Mouse (Mus musculus): Measurements from ENCODE around the gene Odr4.

The Odr4 gene

DNA sequence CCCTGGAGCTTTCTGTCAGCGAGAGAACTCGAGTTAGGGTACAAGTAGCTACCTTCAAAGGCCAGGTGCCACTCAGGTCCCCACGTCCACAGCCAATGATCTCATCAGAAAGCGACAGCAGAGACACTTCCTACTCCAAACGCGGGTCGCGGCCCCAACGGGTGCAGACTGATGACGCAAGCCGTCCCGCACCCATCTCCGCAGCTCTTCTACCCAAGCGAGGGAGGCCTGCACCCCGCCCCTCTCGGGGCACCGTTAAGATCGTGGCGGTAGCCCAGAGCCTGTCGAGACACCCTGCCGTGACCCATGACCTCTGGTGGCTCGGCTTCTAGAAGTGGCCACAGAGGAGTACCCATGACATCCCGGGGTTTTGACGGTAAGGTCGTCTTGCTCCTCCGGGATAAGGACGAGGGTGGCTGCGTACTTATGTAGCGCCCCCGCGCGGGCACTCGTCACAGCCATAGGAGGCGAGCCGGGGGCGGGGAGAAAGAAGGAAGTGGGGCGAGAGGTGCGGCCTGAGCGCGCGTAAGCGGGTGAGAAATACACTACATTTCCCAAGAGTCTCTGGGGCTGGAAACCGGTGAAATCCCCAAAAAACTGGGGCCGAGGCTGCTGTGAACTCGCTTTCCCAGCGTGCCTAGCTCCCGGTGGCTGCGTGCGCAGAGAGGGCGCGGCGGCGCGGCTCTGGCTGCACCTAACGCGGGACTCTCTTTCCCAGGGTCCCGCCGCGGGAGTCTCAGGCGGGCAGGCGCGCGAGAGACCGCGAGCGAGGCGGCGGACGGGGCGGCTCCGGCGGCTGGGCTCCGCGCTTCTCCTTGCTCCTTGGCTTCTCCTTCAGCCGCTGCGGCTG lies at the start of gene Odr4, which contains the start of gene Tpr:
Gene Odr4 (minus strand): TSS at position 443 of the 850 bp plus-strand sequence.
Gene Tpr (plus strand): TSS at position 201 of the 850 bp plus-strand sequence.
- peak; percentile 100 for DNase-seq (ENCODE audit: low spot score in 2 of 2)

DNA sequence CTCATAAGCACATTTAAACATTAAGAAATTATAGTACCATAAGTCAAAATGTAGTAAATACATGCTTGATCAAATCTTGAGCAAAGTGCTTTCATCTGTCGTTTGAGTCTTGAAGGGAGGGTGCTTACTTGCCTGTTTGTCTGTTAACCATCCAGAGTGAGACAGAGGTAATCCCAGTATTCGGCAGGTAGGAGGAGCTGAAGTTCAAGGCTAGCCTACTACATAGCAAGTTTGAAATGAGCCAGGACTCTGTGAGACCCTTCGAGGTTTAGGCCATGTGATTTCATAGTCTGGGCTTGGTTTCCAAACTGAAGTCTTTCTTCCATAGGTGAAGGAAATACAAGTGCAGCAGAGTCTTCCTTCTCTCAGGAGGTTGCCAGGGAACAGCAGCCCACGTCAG lies 48.9 kb upstream of the Odr4 start:
- DNase-seq (ENCODE audit: low spot score in 2 of 2) = no peak

DNA sequence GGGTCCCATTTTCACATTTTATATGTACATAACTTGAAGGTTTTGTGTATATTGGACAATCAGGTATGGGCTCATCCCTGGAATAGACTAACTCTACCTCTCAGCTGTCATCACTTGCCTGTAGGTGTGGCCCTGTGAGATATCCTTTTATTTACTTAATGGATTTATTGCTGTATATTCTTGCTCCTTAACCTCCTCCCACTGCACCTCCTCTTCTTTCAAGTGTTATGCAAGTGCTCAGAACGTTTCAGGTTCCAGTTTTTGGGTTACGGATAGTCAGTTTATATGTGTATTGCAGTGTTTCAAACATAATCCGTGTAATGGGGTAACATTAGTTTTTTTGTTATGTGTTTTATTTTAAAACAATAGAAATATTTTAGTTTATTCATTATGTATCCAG lies 45.8 kb upstream of the Odr4 start:
- DNase-seq (ENCODE audit: low spot score in 2 of 2) = no peak

DNA sequence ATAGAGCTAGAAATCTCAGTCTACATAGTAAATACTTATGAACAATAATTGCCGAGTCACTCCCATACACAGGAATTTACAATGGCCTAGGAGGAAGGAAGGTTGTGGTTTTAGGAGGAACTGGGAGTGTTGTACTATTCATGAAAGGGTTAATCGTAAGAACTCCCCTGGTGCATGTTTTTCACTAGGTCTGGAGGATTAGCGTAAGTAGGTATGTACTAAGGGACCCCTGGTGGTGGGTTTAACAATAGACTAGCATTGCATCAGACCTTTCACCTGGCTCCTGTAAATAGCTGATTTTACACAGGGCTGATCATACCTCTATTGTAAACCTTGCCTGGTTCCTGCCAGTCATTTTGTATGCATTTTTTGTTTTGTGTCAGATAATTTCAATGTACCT lies 33.3 kb upstream of the Odr4 start:
- DNase-seq (ENCODE audit: low spot score in 2 of 2) = no peak

DNA sequence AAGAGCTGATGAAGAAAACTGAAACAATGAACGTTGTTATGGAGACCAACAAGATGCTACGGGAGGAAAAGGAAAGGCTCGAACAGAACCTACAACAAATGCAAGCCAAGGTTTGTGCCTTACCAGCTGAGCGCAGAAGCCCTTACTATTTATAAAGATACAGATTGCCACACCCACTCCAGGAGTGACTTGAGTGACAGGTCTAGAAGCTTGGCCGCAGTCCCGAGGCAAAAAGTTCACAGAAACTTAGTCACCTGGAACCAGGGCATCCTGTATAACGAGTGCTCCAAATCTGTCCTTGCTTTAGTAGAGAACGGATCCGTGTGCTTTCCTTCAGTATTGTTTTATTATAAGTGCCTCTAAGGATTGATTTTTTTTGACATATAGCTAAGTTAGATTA lies 32.8 kb upstream of the Odr4 start:
- no peak for DNase-seq (ENCODE audit: low spot score in 2 of 2)

DNA sequence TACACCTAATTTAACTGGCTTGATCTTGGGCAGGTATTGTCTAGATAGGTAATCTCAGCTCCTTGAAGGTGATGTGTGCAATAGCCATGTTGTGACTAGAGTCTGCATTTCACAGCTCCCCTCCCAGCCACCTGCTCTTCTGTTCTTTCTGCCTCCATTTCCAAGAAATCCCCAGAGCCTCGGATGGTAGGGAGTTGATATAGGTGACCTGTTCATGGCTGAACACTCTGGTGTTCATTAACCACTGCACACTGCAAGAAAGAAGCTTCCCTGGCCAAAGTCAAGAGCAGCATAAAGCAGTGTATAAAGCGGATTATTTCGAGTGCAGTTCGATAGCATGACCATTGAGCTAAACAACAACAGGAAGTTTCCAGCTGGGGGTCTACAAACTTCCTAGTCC lies 25.5 kb upstream of the Odr4 start:
- DNase-seq (ENCODE audit: low spot score in 2 of 2) = no peak

DNA sequence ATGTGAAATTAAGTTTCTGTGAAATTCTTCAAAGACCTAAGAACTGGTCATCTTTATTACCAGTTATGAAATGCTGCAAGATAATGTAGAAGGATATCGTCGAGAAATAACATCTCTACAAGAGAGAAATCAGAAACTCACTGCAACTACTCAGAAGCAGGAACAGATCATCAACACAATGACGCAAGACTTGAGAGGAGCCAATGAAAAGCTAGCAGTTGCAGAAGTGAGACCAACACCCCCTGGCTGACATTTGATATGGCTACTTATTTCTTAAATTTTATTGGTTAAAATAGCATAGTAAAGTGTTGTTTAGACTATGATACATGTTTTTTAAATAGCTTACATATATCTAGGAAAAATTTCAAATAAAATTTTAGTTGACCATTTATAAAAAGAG lies 23.1 kb upstream of the Odr4 start:
- DNase-seq (ENCODE audit: low spot score in 2 of 2) = no peak

DNA sequence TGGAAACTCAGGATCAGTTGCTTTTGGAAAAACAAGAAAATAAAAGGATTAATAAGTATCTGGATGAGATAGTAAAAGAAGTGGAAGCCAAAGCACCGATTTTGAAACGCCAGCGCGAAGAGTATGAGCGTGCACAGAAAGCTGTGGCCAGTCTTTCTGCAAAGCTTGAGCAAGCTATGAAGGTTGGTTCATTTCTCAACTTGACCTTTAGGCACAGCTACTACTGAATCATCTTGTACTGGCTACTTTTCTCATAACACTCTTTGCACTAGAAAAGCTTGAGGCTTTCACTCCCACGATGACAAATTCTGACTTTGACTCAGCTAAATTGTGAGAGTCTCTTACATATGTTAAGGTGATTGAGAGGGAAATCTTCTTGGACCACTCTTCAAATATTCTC lies 17.1 kb upstream of the Odr4 start:
- DNase-seq (ENCODE audit: low spot score in 2 of 2) = no peak

DNA sequence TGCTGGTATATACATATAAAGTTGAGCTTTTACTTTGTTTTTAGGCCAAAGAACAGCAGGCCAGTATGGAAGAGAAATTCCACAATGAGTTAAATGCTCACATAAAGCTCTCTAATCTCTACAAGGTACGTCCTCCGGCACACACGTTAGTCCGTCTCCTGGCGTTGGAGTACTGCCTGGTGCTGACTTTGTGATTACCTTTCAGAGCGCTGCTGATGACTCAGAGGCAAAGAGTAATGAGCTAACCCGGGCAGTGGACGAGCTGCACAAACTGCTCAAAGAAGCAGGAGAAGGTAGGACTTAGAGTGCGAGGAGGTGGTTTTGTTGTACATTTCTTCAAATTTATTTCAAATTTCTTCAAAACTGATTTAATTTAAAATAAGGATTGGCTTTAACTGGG lies 14.4 kb upstream of the Odr4 start:
- DNase-seq (ENCODE audit: low spot score in 2 of 2) = no peak

DNA sequence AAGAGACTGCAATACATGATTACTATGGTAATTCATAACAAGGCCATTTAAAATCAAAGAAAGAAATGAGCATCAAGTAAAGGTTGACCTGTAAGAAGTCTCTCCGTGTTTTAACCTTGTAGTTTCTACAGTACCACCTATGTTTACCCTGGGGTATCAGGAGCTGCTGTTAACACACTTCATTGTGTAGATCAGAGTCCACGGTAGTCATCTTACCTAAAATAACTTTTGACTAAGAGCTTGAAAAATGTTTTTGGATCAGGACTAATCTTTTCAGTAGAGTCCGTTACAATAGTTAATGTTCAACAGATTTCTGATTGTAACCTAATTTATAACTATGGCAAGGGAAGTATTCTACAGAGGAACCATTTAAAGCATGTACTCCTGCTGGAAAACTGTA lies 11.7 kb upstream of the Odr4 start:
- no peak for DNase-seq (ENCODE audit: low spot score in 2 of 2)

DNA sequence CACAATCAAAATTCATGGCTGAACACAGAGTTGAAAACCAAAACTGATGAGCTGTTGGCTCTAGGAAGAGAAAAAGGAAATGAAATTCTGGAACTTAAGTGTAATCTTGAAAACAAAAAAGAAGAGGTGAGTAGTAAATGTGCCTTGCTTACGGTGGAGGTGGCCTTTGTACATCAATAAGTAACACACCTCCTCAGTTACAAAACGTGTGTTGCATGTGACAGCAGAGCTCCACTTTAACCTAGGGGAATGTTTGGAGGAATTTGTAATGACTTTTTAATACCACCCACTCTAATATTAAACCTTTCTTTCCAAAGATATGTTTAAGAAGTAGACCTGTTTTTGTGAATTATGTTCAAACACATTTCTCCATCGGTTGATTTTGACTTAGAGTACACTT lies 11.0 kb upstream of the Odr4 start:
- DNase-seq (ENCODE audit: low spot score in 2 of 2) = no peak

DNA sequence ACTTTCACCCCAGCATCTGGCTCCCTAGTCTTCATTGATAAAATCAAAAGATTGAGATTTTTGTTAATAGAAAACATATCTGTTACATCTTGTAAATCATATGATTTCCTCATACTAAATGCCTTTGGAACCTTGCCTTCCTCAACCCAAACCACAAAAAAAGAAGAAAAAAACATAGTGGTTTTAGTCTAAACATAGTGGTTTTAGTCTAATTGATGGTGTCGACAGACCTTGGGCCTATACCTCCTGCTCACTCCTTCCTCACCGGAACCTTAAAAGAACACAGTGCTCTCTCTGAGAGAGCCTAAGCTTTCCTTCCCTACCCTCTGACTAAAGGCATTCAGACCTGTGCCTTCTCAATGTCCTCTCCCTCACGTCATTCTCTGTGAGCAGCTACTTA lies 3.1 kb upstream of the Odr4 start:
- no peak for DNase-seq (ENCODE audit: low spot score in 2 of 2)

DNA sequence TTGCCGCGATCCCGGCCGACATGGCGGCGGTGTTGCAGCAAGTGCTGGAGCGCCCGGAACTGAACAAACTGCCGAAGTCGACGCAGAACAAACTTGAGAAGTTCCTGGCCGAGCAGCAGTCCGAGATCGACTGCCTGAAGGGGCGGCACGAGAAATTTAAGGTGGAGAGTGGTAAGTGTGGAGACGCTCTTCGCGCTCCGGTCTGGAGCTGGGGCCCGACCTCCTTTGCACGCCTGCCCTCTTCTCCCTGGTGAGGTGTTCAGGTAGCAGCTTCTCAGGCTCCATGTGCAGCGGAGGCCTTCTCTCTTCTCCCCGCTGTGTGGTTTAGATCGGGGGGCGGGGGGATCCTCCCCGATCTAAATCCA lies 590 bp upstream of the Odr4 start:
- no peak for DNase-seq (ENCODE audit: low spot score in 2 of 2)

DNA sequence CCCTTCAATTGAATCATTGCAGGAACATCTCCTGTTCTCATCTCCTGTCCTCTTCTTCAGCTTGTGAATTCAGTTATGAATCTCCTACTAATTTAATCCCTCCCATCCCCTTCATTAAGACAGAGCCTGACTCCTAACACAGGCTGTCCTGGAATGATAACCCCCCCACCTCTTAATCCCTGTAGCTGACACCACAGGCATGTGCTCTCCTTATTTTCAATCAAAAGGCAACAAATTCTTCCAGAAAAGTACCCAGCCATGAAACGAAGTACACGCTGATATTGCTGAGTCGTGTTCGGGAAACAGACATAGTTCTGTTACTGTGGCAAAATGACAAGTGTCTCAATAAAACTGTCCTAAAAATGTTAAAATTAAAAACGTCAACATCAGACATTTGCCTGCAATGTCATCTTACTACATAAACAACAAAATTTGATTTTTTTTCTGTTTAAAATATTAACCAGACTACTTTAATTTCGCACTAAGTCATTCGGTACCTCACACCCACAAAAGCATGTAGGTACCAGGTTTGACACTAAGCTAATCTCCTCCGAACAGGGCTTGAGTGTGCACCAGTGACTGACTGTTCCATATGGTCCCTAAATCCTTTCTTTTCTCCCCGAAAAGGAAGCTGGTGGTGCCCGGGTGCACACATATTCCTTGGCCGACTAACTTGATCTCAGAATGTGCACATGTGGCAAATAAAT lies 796 bp downstream of the Odr4 start:
- no peak for DNase-seq (ENCODE audit: low spot score in 2 of 2)

DNA sequence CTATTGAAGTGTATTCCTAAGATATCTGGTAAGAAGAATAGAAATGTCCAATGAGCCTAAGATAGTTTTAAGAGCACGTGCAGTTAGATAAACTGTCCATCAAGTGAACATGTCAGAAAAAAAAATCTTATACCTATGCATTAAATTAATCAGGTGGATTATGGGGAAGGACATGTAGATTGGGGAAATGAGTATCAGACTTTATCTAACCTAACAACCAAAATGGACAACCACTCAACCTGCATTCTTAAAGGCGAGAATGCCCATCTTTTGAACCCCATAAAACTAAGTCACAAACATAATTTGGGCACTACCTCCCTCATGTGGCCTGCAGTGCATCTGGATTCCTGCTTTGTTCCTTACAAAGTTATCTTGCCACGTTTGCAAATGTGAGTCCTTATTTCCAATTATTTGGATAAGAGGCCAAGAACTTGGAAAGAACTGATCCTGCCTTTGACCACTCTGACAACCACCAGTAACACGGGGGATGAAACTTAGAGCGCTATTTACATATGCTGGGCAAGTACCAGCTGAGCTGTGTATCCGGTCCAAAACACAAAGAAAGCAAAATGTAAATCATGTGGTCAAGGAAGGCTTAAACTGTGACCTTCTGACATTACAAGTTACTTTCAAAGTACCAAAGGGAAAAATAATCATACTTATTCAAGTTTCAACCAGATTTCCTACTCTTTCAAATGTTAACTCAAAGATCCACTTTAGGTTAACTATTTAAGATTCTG lies 3.3 kb downstream of the Odr4 start:
- no peak for DNase-seq (ENCODE audit: low spot score in 2 of 2)

DNA sequence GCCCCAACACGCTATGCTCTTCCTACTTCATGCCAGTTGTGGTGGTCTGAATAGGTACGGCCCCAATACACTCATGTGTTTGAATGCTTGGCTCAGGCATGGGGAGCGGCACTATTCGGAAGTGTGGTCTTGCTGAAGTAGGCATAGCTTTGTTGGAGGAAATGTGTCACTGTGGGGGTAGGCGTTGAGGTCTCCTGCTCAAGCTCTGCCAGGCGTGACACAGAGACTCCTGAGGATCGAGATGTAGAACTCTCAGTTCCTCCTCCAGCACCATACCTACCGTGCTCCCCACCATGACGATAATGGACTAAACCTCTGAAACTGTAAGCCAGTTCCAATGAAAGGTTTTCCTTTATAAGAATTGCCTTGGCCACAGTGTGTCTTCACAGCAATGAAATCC lies 5.3 kb downstream of the Odr4 start:
- no peak for DNase-seq (ENCODE audit: low spot score in 2 of 2)

DNA sequence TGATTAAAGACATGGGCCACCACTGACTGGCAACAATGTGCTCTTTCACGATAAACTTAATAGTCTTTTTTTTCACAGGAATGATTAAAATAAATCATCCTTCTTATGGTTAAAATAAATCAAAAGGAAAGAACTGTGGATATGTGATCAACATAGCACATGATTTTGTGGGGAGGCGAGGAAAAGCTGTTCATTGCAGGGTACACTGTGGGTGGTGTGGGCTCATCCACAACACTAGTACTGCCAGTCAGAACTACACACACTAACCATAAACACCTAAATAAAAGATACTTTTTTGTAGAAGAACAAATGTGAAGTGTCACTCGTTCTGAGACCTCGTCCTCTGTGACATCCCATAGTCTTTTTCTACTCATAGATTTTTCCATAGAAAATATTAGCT lies 8.7 kb downstream of the Odr4 start:
- no peak for DNase-seq (ENCODE audit: low spot score in 2 of 2)

DNA sequence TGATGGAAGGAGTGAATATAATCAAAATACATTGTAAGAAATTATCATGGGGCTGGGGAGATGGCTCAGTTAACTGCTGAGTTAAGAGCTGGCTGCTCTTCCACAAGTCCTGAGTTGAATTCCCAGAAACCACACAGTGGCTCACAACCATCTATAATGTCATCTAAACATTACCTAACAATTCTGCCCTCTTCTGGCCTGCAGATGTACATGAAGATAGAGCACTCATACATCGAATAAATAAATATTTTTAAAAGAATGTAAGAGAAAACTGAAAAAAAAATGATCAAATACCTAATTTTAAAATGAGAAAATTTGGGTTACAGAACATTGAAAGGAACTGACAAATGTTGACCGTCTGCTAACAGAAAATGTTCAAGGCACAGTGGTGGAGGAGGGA lies 18.6 kb downstream of the Odr4 start:
- no peak for DNase-seq (ENCODE audit: low spot score in 2 of 2)

DNA sequence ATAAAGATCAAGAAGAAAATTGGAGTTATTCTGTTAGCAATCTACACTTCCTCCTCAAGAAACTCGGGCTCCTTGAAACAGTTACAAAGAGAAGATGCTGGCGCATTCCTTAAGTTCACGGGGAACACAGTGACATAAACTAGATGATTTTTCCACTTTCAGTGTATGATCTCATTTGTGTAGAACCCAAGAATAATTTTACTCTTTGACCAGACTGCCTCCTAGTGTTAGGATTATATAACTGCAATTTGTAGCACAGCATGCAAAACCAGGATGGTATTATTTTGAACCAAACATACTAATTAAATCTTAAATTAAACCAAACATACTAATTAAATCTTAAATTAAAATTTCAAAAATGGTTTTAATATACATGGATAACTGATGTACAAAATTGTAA lies 20.0 kb downstream of the Odr4 start:
- no peak for DNase-seq (ENCODE audit: low spot score in 2 of 2)

DNA sequence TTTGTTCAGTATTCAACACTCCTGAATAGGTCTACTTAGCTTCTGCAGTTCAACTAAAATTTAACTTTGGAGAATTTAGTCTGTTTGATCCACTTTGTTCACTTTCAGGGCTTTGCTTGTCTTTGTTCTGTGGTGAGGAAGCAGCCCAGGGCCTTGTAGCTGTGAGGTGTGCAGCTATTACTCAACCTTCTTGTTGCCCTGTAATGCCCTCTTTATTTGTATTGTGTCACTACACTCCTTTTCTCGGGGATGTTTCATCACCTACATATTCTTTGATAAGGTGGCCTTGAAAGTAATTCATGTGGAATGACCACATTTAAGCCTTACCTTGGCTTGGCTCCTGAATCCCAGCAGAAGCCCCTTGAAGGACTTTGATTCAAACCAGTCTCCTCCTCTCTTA lies 32.0 kb downstream of the Odr4 start:
- DNase-seq (ENCODE audit: low spot score in 2 of 2) = no peak

DNA sequence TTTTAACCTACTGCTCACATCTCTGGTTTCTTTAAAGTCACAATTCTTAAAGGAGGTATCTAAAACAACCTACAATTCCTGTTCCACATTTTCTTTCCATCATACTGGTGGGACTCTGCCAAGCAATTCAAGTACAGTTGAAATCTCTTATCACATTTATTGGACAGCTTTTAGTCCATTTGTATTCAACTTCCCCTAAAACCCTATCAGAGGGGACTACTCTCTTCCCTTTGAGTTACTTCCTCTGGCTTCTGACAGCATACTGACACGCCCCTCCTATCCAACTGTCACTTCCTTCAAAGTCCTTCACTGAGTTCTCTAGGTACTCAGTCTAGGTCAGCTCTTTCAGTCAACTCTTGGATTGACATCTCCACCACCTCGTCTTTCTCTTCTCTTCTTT lies 57.8 kb downstream of the Odr4 start:
- DNase-seq (ENCODE audit: low spot score in 2 of 2) = no peak

DNA sequence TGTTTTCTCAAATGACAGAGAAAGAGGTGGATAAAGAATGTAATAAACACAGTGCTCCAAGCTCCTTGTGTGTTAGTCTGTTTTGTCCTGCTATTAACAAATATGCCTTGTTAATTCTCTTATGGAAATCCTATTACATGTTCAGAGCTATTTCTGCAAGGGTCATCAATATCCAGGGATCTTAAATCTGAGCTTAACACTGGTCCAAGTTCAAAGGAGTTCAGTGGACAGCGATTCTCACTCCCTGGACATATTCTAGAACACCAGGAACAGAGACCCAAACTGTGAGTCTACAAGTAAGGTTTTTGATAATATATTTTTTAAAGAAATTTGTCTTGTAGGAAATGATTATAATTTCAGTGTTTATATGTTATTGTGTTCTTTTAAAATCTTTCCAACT lies 73.7 kb downstream of the Odr4 start, which contains the start of gene Pdc:
Gene Pdc (plus strand): TSS at position 213 of the 400 bp plus-strand sequence.
- no peak for DNase-seq (ENCODE audit: low spot score in 2 of 2)
